Mouse (Mus musculus): ENCODE measurements around the gene Lyl1.

Lyl1 gene

DNA sequence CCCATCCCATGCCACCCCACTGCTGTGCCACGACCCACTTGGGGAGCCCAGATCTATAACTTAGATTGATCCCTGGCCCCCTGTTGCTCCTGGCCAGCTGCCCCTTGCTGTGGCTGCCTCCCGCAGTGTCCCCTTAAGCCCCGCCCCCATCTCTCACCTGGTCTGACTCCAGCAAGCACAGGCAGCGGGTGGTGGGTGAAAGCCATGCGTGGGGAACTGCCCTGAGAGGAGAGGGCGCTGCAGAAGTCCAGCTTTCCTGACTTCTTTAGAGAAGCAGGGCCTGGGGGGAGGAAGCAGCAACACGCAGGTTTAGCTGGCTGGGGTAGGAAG lies 22.3 kb downstream of the Lyl1 start:
- DNase-seq, result peak in 1 of 2 experiments; percentile 63

DNA sequence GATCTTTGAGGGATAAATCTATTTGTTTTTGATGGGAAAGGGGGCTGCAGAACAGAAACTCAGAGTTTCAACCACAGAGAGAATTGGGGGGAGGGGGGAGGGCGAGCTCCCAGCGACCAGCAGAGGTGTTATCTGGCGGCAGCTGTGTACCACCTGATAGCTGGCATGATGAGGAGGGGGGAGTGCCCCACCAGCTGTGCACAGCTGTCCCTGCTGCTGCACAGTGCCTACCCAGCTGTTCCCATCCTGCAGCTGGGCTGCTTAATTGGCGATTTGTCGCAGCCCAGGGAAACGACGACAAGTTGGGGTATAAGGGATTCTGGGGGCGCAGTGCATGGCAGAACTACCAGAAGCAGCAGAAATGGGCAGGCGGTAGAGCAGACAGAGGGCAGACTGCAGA lies 23.4 kb downstream of the Lyl1 start:
- DNase-seq, result no peak

- no peak for DNase-seq
Measured at GRCm38 (mm10) chr8:84725246-84725940, 24.1 kb downstream of the Lyl1 start.

DNA sequence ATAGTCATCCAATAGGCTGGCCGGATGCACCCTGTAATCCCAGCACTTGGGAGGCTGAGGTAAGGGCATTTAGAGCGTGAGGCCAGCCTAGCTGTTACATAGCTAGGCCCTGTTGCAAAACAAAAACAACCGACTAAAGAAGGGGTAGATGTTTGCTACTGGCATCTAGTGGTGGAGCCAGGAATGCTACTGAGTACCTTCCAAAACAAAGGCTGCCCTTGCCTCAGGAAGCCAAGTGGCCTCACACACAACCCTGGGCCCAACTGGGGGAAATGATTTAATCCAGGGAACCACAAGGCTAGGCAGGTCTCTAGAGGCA lies 24.6 kb downstream of the Lyl1 start:
- no peak for DNase-seq

DNA sequence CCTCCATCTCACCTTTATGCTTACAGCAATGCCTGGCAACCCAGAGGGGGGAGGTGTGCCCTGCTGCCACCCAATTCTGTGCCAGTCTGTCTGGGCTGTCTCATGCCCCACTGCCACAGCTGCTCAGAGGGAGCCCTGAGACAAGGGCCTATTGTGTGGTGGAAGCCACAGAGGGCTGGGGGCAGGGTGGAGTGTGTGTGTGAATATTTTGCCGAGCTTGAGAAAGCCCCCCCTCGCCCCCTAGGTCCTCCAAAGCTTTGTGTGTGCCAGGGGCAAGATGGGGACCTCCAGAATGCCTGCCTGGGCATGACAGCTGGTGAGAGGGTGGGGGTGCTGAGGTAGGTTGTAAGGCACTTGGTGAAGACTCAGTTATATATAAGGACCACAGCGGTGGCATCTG lies 27.2 kb downstream of the Lyl1 start:
- DNase-seq, result peak in 1 of 2 experiments; percentile 62

GRCm38 (mm10) chr8:84729921-84730362 lies 28.7 kb downstream of the Lyl1 start:
- DNase-seq, result peak; percentile 82 to 84

DNA sequence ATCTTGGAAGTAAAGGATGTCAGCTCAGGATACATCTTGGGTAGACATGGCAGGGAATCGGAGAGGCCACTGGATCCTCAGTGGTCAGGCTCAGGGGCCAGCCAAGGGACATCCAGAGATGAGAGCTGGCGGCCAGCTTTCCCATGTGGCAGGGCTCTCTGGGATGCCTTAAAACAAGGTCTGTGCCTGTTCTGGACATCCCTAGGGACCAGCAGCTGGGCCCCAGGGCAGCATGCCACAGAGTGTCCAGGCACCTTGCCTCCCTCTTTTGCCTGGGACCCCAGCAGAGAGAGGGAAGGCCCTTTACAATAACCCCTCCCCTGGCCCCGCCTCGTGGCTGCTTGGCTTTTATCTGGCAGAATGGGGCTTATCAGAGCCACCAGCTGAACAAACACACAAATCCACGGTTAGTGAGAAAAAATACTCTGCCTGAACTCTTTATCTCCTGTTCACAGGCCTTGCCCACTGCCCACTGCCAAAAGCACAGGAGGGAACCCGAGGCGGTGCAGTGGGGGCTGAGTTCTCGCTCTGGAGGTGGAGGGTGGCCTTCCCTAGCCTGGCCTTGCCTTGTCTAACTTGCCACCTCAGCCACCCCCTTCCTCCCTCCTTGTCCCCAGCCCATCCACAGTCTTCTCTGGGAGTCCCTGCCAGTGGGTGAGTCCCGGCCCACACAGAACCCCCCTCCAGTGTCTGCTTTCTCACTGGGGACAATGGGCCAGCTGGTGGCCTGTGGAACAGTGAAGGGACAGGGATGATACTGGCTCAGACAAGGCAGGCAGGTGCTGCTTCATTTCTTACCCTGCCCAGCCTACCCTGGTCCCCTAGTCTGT lies 29.5 kb downstream of the Lyl1 start:
- peak in 1 of 2 experiments; percentile 62 for DNase-seq

DNA sequence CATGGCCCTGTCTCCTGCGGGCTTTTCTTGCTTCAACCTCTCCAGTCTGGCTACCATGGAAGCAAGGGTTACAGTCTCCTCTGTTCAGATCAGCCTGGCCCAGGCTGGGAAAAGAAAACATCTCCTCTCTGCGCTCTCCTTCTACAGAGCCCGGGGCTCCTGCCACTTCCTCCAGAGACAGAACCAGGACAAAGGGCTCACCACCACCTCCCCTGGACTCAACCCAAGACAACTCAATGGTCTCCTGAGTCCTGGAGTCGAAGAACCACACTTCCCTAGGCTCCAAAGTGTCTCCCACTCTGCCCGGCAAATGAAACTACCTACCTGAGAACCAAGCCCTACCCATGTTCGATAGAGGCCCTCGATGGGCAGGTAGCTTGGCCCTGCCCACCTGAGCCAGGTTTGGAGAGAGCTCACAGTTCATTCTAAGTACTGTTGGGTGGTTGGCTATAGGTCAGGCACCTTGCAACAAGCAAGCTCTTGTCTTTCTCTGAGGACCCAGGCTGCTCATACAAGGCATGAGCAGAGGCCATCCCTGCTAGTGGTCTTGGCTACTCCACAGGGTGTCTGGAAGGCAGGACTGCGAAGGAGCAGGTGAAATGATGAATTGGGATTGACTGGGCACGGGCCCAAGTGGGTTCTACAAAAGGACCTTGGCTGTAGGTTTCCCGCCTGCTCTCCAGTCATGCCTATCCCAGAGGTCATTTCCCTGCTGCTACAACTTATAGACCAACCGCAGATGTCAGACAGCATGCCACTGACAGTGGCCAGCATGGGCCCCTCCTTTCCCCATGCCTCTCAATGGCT lies 30.3 kb downstream of the Lyl1 start:
- DNase-seq, result peak in 1 of 2 experiments; percentile 68

GRCm38 (mm10) chr8:84732545-84732944 lies 31.3 kb downstream of the Lyl1 start:
- DNase-seq, result no peak

DNA sequence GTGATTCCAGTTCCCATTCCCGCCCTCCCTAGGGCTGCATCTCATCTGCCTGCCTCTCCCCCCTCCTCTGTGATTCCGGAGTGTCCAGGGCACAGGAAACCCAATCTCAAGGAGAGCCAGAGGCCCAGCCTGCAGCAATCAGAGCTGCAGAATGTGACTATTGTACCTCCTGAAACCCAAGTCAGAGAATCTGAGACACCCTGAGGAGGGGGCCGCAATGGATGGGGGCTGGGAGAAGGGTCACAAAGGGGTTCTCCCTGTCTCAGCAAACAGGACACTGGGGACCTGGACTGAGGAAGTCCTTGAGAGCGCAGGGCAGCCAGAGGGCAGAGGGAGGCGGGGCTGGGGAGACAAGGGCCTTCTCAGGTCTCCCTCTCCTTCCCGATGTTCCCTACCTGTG lies 31.7 kb downstream of the Lyl1 start:
- DNase-seq, result no peak

DNA sequence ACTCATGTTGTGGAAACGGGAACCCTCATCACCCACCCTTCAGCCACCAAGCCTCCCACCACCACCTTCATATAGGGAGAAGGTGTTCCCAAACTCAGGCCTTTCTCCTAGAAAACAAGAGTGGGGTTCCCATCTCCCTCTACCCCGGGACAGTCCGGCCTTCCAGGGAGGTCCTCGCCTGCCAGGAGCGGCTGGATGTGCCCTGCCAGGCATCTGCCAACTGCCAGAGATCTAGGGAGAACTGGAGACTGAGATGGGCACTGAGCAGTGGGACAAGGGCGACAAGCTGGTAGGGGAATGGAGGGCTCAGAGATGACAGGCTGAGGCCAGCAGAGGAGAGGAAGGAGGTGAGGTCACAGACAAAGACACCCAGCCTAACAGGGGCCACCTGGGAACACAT lies 32.7 kb downstream of the Lyl1 start:
- DNase-seq, result no peak

DNA sequence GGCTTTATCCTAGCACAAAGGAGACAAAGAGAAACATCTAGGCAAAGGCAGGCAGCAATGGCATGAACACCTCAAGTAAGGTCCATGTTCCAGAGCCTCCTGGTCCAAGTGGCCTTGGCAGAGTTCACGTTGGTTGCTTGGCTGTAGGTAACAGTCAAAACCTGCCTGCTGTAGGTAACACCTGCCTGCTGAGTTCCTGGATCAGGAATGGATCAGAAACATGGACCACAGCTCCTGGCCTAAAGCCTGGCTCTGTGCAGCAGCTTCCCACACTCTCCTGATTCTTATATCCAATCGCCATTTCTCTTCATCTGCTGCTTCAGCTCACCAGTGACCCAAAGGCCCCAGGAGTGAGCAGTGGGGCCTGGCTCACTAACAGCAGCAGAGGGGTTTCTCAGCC lies 33.4 kb downstream of the Lyl1 start:
- no peak for DNase-seq

- DNase-seq, result no peak
Measured at GRCm38 (mm10) chr8:84735597-84735996, 34.3 kb downstream of the Lyl1 start.

DNA sequence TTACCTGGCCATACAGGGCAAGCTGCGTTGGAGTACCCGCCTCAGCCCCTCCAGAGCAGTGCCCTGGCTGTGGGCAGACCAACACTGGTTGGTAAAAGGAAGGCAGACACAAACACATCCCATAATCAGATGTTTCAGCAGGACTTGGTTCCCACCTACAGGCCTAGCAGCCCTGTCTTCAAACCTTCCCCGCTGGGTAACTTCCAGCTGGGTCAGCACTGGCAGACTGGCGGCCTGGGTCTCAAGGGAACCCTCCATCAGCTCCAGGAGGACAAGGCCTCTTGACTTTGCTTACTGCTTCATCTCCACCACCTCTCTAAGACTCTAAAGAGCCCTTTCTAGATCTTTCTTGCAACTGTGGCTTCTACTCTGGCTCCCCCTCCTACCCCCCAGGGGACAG lies 35.3 kb downstream of the Lyl1 start:
- DNase-seq, result no peak

DNA sequence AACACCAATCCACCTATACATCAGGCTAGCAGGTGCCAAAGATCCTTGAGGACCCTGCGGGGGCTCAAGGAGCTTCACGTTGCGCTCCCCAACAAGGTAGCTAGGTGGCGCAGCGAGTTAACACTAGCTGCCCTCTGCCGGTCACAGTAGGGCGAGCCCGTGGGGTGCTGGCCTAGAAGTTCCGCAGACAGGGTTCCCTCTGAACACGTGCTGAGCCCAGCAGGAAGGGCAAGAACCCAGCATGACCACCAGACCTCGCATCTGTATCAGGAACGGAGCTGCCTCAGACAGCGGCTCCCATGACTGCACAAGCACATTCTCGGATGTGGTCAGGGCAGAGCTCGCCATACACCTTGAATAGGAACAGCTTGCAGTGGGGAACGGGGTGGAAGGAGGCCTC lies 36.4 kb downstream of the Lyl1 start:
- DNase-seq, result peak; percentile 87 to 91

GRCm38 (mm10) chr8:84738266-84738665 lies 37.0 kb downstream of the Lyl1 start:
- DNase-seq, result no peak

DNA sequence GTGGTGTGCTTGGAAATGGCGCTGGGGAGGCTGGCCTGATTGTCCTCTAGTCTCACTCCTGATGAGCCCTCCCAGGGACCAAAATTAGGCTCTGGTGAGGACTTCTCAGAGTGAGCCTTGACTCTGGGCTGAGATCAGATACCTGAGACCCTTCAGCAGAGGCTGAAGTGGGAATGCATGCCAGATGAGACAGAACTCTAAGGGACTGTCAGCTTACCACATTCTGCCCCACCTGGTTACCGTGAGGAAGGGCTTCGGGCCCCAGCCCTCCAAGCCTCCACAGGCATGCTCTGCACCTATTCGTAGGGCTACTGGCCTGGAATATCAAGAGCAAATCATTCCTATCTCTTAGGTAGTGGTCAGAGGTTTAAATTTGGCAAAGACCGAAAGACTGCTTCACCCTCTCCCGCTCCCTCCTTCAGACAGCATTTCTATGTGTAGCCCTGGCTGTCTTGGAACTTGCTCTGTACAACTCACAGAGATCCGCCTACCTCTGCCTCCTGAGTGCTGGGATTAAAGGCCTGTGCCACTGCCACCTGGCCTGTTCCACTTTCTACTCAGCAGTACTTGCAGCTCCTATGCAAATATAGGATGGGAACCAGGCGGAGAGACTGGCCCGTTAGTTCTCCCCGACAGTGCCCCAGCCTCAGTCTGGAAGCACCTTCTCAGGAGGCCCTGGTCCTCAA lies 37.6 kb downstream of the Lyl1 start:
- DNase-seq, result no peak

- no peak for DNase-seq
Measured at GRCm38 (mm10) chr8:84739401-84739742, 38.1 kb downstream of the Lyl1 start.

- DNase-seq, result no peak
Measured at GRCm38 (mm10) chr8:84740895-84741843, 39.9 kb downstream of the Lyl1 start.

GRCm38 (mm10) chr8:84742171-84743053 lies 41.2 kb downstream of the Lyl1 start:
- DNase-seq, result peak; percentile 56 to 63

DNA sequence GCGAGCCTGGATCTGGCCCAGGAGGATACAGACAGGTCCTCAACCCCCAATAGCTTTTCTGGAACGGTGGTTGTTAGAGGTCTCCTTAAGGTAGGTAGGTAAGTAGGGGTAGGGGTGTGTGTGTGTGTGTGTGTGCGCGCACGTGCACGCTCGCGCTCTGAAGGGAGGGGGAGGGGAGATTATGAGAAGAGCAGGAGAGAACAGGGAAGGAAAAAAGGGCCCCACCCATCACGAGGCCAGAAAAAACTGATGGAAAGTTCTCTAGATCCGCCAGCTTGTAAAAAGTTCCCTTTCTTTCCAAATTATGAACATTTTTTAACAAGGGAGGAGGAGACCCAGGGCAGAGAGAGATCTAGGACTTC lies 41.8 kb downstream of the Lyl1 start:
- no peak for DNase-seq
